Mouse (Mus musculus): ENCODE data around the gene Cdkn2c. TPM values are rescaled to one million over a fixed set of nuclear protein-coding genes. Genes with fewer than 3 reads are reported as not detected.
"Not testable (repeated sequence)": the region's sequence is repeated elsewhere in the genome, so short reads cannot be mapped to it uniquely, and the experiment has no call there.

The Cdkn2c gene
- 1.4 and 2.0 TPM in 2 replicates for polyA plus RNA-seq (2014; fragmentation: Nextera tagmentation; extraction: Ambion mirVana)

GRCm38 (mm10) chr4:109666461-109667269 lies at the start of gene Cdkn2c:
Gene Cdkn2c, minus strand, starts transcription at chr4:109667189.
- Histone ChIP-seq H3K27me3 (ENCODE audit: control insufficient read depth, insufficient read depth, low read length) (peaks cover 24% of the 10 kb centered on the region), H3K4me3 (ENCODE audit: low read depth, low read length) (peak within 1 kb of the TSS; percentile 57), H3K36me3 (ENCODE audit: control insufficient read depth, insufficient read depth, low read length) (no peaks in the 10 kb centered on the region), H3K9me3 (ENCODE audit: control insufficient read depth, low read length) (no peaks in the 10 kb centered on the region), H3K27ac (replicated peaks; ENCODE audit: low read depth, low read length) (peak within 1 kb of the TSS; percentile 73), H3K4me2 (ENCODE audit: low read depth, severe bottlenecking) (peak within 1 kb of the TSS; percentile 96), H3K4me1 (ENCODE audit: control insufficient read depth, insufficient read depth, low read length) (no peaks in the 10 kb centered on the region), H3K9ac (ENCODE audit: low read length) (peak within 1 kb of the TSS; percentile 92)
- DNase-seq (ENCODE audit: low spot score), result peak; percentile 85
- peak; percentile 94 for ATAC-seq (ENCODE audit: insufficient number of reproducible peaks, low FRiP score, low TSS enrichment, low read depth)
- WGBS, result under 1% methylated on average over 64 of the region's 64 CpGs

GRCm38 (mm10) chr4:109705349-109705748 lies 38.4 kb upstream of the Cdkn2c start:
- Histone ChIP-seq H3K9ac (ENCODE audit: low read length) (no peak overlapping the region), H3K27me3 (ENCODE audit: control insufficient read depth, insufficient read depth, low read length) (no peaks in the 10 kb centered on the region), H3K36me3 (ENCODE audit: control insufficient read depth, insufficient read depth, low read length) (no peaks in the 10 kb centered on the region), H3K9me3 (ENCODE audit: control insufficient read depth, low read length) (no peaks in the 10 kb centered on the region), H3K27ac (replicated peaks; ENCODE audit: low read depth, low read length) (no peak overlapping the region), H3K4me1 (ENCODE audit: control insufficient read depth, insufficient read depth, low read length) (no peaks in the 10 kb centered on the region), H3K4me3 (ENCODE audit: low read depth, low read length) (no peak overlapping the region), H3K4me2 (ENCODE audit: low read depth, severe bottlenecking) (no peak overlapping the region)
- WGBS, result 94% methylated on average over 2 of the region's 2 CpGs
- no peak for DNase-seq (ENCODE audit: low spot score)
- ATAC-seq (ENCODE audit: insufficient number of reproducible peaks, low FRiP score, low TSS enrichment, low read depth), result no peak

GRCm38 (mm10) chr4:109703568-109703967 lies 36.6 kb upstream of the Cdkn2c start:
- H3K27me3 ChIP-seq (ENCODE audit: control insufficient read depth, insufficient read depth, low read length), result no peaks in the 10 kb centered on the region
- no peak overlapping the region for H3K27ac ChIP-seq (replicated peaks; ENCODE audit: low read depth, low read length)
- H3K9me3 ChIP-seq (ENCODE audit: control insufficient read depth, low read length), result no peaks in the 10 kb centered on the region
- H3K9ac ChIP-seq (ENCODE audit: low read length), result no peak overlapping the region
- H3K4me2 ChIP-seq (ENCODE audit: low read depth, severe bottlenecking), result no peak overlapping the region
- no peaks in the 10 kb centered on the region for H3K4me1 ChIP-seq (ENCODE audit: control insufficient read depth, insufficient read depth, low read length)
- no peaks in the 10 kb centered on the region for H3K36me3 ChIP-seq (ENCODE audit: control insufficient read depth, insufficient read depth, low read length)
- no peak for DNase-seq (ENCODE audit: low spot score)
- no peak overlapping the region for H3K4me3 ChIP-seq (ENCODE audit: low read depth, low read length)
- no peak for ATAC-seq (ENCODE audit: insufficient number of reproducible peaks, low FRiP score, low TSS enrichment, low read depth)

- not testable (repeated sequence) for DNase-seq (ENCODE audit: low spot score); H3K4me1 ChIP-seq (ENCODE audit: control insufficient read depth, insufficient read depth, low read length); H3K36me3 ChIP-seq (ENCODE audit: control insufficient read depth, insufficient read depth, low read length); H3K9me3 ChIP-seq (ENCODE audit: control insufficient read depth, low read length); ATAC-seq (ENCODE audit: insufficient number of reproducible peaks, low FRiP score, low TSS enrichment, low read depth); H3K4me2 ChIP-seq (ENCODE audit: low read depth, severe bottlenecking); H3K27ac ChIP-seq (replicated peaks; ENCODE audit: low read depth, low read length); H3K4me3 ChIP-seq (ENCODE audit: low read depth, low read length); H3K27me3 ChIP-seq (ENCODE audit: control insufficient read depth, insufficient read depth, low read length); H3K9ac ChIP-seq (ENCODE audit: low read length)
- WGBS, result 100% methylated on average over 3 of the region's 3 CpGs
These were observed 33.7 kb upstream of the Cdkn2c start for GRCm38 (mm10) chr4:109700727-109701126.

GRCm38 (mm10) chr4:109692674-109693073 lies 25.7 kb upstream of the Cdkn2c start:
- Histone ChIP-seq H3K27me3 (ENCODE audit: control insufficient read depth, insufficient read depth, low read length) (no peaks in the 10 kb centered on the region), H3K4me3 (ENCODE audit: low read depth, low read length) (no peak overlapping the region), H3K36me3 (ENCODE audit: control insufficient read depth, insufficient read depth, low read length) (no peaks in the 10 kb centered on the region), H3K9me3 (ENCODE audit: control insufficient read depth, low read length) (no peaks in the 10 kb centered on the region; the same call in 1 of the 2 replicates), H3K4me2 (ENCODE audit: low read depth, severe bottlenecking) (no peak overlapping the region), H3K27ac (replicated peaks; ENCODE audit: low read depth, low read length) (no peak overlapping the region), H3K9ac (ENCODE audit: low read length) (no peak overlapping the region), H3K4me1 (ENCODE audit: control insufficient read depth, insufficient read depth, low read length) (no peaks in the 10 kb centered on the region)
- DNase-seq (ENCODE audit: low spot score) (no peak), ATAC-seq (ENCODE audit: insufficient number of reproducible peaks, low FRiP score, low TSS enrichment, low read depth) (no peak)

GRCm38 (mm10) chr4:109683561-109683960 lies 16.6 kb upstream of the Cdkn2c start:
- ATAC-seq (ENCODE audit: insufficient number of reproducible peaks, low FRiP score, low TSS enrichment, low read depth) (no peak), DNase-seq (ENCODE audit: low spot score) (no peak)
- Histone ChIP-seq H3K4me1 (ENCODE audit: control insufficient read depth, insufficient read depth, low read length) (no peaks in the 10 kb centered on the region), H3K9ac (ENCODE audit: low read length) (no peak overlapping the region), H3K36me3 (ENCODE audit: control insufficient read depth, insufficient read depth, low read length) (no peaks in the 10 kb centered on the region), H3K4me2 (ENCODE audit: low read depth, severe bottlenecking) (no peak overlapping the region), H3K4me3 (ENCODE audit: low read depth, low read length) (no peak overlapping the region), H3K27me3 (ENCODE audit: control insufficient read depth, insufficient read depth, low read length) (no peaks in the 10 kb centered on the region), H3K27ac (replicated peaks; ENCODE audit: low read depth, low read length) (no peak overlapping the region), H3K9me3 (ENCODE audit: control insufficient read depth, low read length) (no peaks in the 10 kb centered on the region)
- WGBS, result 76% methylated on average over 2 of the region's 2 CpGs

GRCm38 (mm10) chr4:109677221-109677620 lies 10.2 kb upstream of the Cdkn2c start:
- peak overlapping the region; percentile 81 for H3K4me3 ChIP-seq (ENCODE audit: low read depth, low read length)
- H3K36me3 ChIP-seq (ENCODE audit: control insufficient read depth, insufficient read depth, low read length), result no peaks in the 10 kb centered on the region
- peak overlapping the region; percentile 50 for H3K4me2 ChIP-seq (ENCODE audit: low read depth, severe bottlenecking)
- peak overlapping the region; percentile 87; the same call in 1 of the 2 replicates for H3K27ac ChIP-seq (replicated peaks; ENCODE audit: low read depth, low read length)
- DNase-seq (ENCODE audit: low spot score) (no peak), ATAC-seq (ENCODE audit: insufficient number of reproducible peaks, low FRiP score, low TSS enrichment, low read depth) (no peak)
- WGBS, result 0% methylated on average over 3 of the region's 3 CpGs
- no peaks in the 10 kb centered on the region for H3K27me3 ChIP-seq (ENCODE audit: control insufficient read depth, insufficient read depth, low read length)
- H3K9ac ChIP-seq (ENCODE audit: low read length), result peak overlapping the region; percentile 78
- no peaks in the 10 kb centered on the region for H3K4me1 ChIP-seq (ENCODE audit: control insufficient read depth, insufficient read depth, low read length)
- no peaks in the 10 kb centered on the region for H3K9me3 ChIP-seq (ENCODE audit: control insufficient read depth, low read length)

- under 1% methylated on average over 86 of the region's 107 CpGs for WGBS
- Histone ChIP-seq H3K9ac (ENCODE audit: low read length) (peak within 1 kb of the TSS; percentile 78), H3K4me2 (ENCODE audit: low read depth, severe bottlenecking) (peak within 1 kb of the TSS; percentile 52), H3K4me3 (ENCODE audit: low read depth, low read length) (peak within 1 kb of the TSS; percentile 81), H3K9me3 (ENCODE audit: control insufficient read depth, low read length) (no peaks in the 10 kb centered on the region), H3K36me3 (ENCODE audit: control insufficient read depth, insufficient read depth, low read length) (no peaks in the 10 kb centered on the region), H3K4me1 (ENCODE audit: control insufficient read depth, insufficient read depth, low read length) (no peaks in the 10 kb centered on the region), H3K27me3 (ENCODE audit: control insufficient read depth, insufficient read depth, low read length) (no peaks in the 10 kb centered on the region), H3K27ac (replicated peaks; ENCODE audit: low read depth, low read length) (peak within 1 kb of the TSS; percentile 87)
- peak; percentile 98 for ATAC-seq (ENCODE audit: insufficient number of reproducible peaks, low FRiP score, low TSS enrichment, low read depth)
- DNase-seq (ENCODE audit: low spot score), result peak; percentile 97
These were observed 9.5 kb upstream of the Cdkn2c start, which contains the start of gene Faf1 for GRCm38 (mm10) chr4:109676218-109677215. Gene Faf1, plus strand, starts transcription at chr4:109676588.
